Mouse (Mus musculus): ENCODE results near the gene Gsg1.

The Gsg1 gene

DNA sequence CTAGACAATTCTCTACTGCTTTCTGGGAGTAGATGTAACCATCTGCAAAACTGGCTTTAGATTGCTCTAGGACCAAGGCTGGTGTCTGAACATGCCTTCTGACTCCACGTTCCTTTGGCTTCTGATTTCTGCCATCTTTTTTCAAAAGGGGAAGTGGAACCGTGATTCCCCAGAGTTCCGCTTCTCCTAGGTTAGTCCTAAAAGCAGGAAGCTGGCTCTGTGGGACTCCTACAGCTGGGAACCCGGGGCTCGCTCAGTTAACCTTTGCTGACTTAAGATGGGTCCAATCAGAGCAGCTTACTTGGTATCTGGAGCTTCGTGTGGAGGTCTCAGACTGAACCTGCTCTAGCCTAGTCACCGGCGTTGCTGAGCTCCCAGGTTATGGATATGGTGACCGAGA is 7.0 kb upstream of the Gsg1 start:
- no peak for DNase-seq (ENCODE audit: low spot score in 2 of 2)

DNA sequence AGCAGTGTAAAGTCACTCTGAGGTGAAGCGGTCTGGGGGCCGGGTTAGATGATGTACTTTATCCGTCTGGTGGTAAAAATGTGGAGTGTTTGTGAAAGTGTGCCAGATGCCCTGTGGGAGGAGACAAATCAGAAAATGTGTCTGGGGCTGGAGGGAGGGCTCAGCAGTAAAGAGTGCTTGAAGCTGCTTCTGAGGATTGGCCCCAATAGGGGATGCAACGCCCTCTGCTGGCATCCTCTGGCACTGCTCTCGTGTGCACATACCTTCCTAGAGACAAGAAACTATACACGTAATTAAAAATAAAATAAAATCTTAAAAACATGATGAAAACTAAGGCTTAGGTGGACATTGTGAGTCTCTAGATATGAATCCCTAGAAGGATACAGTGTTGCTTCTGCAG is 6.3 kb upstream of the Gsg1 start:
- DNase-seq (ENCODE audit: low spot score in 2 of 2) = no peak

DNA sequence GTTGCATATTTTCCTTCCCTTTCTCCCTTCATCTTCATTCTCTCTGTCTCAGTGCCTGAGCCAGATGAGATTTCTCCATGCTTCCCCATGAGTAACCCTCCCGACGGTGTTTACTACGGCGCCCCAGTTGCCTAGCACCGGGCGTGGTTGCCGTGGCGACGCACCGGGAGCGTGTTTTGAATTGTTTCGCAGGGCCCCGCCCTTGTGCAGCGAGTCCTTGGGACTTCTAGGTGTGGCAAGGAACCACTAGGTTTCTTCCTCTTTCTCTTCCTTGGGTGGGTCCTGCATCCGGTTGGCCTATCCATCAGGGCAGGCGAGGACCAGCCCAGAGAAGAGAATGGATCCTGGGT is 1.4 kb downstream of the Gsg1 start:
- DNase-seq (ENCODE audit: low spot score in 2 of 2) = peak; percentile 49 to 74

DNA sequence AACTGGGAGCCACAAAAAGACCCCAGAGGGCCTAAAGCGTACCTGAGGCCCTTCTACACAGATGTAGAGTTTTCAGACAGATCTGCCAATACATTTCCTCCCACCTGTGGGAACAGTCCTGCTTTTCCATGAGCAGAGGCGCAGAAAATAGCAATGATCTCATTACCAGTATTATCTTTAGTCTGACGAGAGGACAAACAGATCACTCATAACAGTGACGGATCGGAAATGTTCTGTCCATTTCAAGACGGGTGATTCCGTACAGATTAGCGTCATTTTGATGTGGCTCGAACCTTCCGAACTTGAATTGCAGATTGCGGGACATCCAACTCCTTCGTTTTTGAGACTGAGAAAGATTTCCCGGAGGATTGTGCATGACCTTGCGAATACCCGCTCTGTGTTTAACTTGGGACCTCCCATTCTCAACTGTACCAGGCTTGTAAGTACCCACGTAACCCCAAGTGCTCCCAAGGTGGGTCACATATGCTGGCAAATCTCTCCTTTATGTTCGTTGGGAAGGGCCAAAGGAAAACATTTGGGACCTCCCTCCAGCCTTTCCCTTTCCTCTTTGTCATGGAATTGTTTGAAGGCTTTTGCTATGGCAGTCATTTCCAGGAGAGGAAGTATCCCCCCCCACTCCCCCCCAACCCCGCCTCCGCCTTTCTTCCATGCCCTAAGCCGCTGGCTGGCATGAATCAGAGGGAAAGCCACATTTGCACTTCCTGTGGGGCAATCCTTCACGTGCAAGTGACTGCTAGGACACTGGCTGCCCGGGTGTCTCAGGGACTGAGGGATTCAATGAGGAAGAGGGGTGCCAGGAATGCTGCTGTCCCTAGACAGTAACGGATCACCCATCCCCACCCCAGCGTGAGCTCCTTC is 2.1 kb downstream of the Gsg1 start:
- DNase-seq (ENCODE audit: low spot score in 2 of 2) = no peak

DNA sequence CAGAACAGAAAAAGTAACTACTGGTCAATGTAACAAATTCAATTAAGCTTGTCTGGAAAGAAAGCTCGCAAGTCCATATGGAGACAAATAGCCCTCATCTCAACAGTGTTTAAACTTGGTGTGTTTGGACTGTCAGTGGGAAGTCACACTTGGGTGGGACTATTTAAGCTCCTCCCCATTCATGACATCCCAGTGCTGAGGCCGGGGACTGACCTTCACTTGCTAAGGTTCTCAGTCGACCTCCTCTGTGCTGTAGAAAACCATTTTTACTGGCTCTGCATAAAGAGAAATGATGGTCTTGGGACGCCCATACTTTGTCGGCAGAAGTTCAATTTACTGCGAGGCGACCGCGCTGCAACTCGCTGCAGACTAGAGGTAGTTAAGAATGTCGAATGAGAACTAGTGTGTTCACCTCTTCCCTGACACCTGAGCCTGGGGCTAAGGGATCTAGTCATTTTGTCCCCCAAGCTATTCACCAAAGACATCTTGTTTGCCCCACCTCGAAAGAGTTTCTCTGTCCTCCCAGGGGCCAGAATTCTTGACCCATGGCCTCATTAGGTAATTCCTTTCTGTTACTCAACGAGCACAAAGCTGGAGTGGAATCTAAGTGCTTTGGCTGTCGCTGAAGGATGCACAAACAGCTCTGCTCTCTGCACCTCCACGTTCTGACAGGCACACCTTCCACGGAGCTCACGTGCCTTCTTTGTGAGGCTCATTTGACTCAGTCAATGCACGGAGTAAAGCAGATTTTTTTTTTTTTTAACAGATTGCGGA is 3.0 kb downstream of the Gsg1 start:
- DNase-seq (ENCODE audit: low spot score in 2 of 2) = no peak

DNA sequence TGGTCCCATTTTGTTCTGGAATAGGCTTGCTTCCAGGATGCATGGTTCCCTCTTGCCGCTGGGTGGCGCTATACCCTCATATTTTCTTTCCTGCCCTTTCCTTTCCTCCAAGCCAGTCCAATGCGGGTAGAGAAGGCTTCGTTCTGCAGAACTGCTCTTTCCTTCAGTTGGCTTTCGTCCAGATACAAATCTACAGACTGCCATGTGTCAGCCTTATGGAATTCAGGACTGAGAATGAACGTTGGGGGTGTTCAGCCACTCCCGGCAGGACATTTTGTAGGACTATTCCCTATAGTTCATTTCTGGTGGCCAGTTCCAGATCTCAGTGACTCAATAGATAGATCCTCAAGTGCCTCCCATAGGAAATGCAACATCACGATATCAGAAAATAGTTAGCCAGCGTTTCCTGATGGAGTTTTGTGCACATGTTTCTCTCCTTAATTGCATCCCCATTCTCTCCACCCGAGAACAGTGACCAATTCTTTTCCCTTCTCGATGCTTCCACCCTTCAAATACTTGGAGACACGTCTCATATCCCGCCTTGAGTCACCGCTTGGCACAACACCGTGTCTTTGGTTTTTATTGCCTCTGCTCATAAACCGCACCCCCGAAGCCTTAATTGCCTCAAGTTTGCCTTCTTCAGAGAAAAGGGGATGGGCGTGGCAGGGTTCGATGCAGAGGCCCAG is 4.2 kb downstream of the Gsg1 start:
- DNase-seq (ENCODE audit: low spot score in 2 of 2) = peak; percentile 36 to 82

DNA sequence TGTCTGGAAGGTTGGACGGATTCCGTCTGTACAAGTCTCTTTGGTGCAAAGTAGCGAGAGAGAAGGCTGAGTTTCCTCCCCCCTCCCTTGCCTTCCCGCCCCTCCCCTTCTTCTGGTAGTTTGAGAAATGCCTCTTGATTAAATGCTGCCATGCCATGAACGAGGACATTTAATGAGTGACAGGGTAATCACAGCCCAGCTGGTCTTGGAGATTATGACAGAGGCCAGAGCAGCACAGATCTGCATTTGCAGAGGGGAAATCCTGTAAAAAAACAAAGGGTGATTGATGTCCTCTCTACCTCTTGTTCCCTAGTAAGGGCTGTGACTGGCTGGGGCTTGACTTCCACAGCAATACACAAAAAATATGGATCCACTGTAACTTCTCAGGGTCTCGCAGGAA is 6.3 kb downstream of the Gsg1 start:
- no peak for DNase-seq (ENCODE audit: low spot score in 2 of 2)

DNA sequence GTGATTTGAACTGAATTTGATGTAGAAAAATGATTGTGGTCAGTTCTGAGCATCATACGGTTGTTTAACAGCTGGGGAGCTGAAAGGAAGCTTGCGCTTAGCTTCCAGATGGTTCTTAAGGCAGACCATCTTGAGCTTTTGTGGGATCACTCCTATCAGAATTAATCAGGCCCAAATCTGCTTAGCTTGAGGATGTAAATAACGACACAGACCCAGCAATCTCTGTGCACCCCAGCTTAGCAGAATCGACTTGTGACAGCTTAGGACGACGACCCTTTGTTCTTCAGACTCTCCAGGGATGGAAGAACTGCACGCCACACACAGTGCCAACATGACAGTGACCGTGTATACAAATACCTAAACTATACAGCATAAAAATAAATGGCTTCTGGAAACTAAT is 8.6 kb downstream of the Gsg1 start:
- DNase-seq (ENCODE audit: low spot score in 2 of 2) = no peak

DNA sequence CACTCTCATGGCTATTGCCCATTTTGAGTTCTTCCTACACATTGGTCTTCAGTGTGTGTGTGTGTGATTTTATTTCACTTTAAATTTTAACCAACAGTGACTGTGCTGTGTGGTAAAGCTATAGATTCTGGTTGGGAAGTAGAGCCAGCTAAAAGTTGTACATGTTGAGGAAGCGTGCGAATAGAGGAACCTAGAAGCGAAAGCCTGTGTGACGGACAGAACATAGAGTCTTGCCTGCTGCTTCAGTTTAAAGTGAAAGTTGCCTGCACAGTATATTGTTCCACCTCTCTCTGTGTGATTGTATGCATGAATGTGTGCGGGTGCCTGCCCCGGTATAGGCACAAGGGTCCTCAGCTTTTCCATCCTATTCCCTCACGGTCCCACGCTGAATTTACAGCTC is 13.8 kb downstream of the Gsg1 start:
- DNase-seq (ENCODE audit: low spot score in 2 of 2) = no peak

DNA sequence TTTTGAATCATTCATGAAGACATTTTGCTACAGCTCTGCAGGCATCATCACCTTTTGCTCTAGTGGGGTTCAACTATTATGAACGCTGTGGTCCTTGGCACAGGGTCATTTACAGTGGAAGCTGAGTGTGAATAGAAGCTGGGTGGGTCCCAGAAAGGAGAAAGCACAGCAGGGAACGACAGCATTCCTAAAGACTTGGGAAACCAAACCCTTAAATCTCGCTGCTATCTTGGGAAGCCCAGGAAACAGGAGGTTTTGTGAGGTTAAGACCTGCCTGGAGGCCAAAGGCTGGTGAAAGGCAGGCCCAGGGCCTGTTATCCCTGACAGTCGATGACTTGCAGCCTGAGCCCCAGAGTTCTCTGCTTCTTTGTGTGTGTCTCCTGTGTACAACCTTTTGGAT is 15.9 kb downstream of the Gsg1 start:
- no peak for DNase-seq (ENCODE audit: low spot score in 2 of 2)

DNA sequence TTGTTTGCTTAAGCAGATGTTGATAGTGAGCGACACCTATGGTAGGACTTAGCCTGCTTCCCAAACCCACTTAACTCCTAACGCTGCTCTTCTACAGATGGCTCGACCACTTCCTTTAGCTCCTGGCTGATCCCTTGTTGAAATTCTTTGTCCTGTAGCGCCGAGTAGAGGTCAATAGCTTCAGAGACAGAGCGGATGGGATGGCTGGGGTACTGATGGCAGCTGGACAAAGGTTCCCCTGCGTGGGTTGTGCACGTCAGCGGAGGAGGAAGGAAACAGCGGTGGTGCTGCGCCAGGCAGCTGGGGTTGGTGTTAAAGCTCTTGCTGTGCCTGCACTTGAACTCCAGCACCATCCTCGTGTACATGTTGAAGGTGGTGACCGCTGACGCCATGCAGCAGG is 16.8 kb downstream of the Gsg1 start:
- peak in 1 of 2 experiments; percentile 31 for DNase-seq (ENCODE audit: low spot score in 2 of 2)

DNA sequence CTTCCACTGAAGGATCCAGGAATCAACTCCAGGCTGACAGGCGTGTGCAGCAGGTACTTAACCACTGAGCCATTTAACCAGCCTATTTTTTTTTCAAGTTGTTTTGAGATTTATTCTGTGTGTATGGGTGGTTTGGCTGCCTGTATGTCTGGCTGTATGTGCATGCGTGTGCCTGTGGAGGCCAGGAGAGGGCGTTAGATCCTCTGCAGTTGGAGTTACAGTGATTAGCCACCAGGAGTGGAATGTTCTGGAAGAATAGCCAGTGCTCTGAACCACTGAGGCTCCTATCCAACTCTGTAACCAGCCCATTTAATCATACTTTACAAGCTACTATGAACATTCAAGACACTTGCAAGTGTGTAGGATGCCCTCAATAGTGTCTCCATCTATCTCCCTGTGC is 17.6 kb downstream of the Gsg1 start:
- no peak for DNase-seq (ENCODE audit: low spot score in 2 of 2)

DNA sequence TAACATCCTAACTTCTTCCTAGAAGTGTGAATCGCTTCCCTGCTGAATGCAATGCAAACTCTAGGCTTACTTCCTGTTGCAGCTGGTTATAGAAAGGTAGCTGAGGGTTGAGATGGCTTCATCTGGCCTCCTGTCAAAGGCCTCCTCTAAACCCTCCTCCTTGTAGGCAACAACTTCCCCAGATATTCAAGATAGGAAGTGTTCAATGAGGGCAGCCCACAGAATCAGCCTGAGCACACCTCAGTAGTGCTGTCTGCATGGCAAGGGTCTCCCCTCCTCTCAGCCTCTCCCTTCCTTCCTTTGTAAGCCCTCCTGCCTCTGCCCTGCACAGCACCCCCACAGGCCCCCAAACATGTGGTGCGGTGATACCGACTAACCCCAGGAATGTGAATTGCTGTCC is 18.4 kb downstream of the Gsg1 start:
- DNase-seq (ENCODE audit: low spot score in 2 of 2) = no peak

DNA sequence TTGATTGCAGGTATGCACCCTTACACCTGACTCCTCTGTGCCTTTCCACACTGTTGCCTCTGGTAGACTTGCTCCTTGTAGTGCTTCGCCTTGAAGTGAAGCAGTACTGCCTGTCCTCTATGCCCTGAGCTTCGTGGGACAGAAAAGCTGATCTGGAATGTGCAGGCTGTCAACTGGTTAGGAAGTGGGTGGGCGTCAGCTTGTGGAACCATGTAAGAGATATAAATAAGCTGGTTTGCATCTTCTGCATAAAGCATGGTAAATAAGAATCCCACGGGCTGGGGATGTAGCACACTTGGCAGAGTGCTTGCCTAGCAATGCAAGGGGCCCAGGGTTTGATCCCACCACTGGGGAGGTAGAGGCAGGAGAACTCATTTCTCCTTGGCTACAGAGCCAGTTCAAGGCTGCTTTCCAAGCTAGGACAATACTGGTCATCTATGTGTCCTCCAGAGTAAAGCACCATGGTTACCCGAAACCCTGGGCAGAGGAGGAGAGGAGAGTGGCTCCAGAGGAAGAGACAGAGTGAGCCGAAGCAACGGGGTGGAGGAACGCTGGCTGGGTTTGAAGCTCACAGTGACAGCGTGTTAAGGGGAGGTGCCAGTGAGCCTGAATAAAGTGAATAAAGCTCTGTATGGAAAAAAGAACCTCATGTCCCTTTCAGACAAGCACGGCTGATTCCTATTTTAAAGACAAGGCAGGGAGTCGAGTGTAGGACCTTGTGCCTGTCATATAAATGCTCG is 21.5 kb downstream of the Gsg1 start:
- DNase-seq (ENCODE audit: low spot score in 2 of 2) = no peak

DNA sequence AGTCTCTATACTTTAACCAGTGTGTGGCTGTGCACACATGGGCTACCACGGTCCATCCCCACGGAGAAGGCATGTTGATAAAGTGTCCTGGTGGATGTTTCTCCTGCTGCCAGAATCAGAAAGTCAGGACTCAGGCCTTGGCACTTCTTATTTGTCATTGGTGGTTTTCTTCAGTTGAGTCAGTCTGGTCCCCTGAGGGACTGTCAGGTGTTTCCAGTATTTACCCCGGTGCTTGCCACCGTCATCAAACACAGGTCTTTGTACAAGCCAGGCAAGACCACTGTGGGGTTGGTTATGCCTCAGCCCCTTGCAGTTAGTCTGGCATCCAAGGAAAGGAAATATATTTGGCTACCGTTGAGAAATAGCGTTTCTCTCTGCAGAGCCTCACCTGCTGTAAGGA is 23.6 kb downstream of the Gsg1 start:
- no peak for DNase-seq (ENCODE audit: low spot score in 2 of 2)

DNA sequence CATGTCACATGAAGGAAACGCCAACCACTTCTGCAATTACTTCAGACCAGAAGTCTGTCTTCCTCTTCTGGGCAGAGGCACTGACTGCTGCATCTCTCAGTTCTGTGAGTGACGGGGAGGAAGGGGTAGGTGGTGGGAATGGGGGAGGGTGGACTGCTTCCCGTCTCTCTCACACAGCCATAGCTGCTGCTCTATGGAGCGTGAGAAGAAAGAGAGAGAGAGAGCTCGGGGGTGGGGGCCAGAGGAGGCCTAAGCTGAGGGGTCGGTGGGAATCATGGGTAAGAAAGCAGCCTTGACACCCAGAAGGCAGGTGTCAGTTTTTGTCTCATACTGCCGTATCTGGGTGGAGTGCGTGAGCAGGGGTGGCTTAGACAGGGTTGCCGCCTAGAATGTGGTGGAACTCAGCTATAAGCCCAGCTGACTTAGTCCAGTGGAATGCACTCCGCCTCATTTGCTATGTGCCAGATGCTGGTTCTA is 25.6 kb downstream of the Gsg1 start:
- DNase-seq (ENCODE audit: low spot score in 2 of 2) = no peak

DNA sequence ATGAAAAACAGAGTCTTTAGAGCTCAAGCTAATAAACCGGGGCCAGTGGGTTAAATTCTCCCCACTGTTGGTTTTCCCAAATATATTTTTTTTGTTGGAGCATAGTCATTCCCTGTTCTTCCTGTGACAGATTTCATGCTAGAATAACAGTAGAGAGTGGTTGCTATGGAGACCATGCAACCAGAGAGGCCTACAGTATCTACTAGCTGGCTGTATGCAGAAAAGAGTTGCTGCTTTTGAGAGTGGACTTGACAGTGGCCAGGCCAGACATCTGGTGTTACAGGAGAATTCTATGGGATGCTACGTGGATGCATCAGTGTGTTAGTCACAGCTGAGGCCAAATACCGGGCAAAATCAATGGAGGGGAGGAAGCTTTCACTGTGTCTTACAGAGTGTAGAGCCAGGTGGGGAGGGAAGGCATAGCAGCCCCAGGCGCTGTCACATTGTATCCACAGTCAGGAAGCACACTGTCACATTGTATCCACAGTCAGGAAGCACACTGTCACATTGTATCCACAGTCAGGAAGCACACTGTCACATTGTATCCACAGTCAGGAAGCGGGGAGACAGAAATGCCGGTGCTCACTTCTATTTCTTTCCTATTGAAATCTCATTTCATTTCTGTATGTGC is 30.2 kb downstream of the Gsg1 start:
- no peak for DNase-seq (ENCODE audit: low spot score in 2 of 2)

DNA sequence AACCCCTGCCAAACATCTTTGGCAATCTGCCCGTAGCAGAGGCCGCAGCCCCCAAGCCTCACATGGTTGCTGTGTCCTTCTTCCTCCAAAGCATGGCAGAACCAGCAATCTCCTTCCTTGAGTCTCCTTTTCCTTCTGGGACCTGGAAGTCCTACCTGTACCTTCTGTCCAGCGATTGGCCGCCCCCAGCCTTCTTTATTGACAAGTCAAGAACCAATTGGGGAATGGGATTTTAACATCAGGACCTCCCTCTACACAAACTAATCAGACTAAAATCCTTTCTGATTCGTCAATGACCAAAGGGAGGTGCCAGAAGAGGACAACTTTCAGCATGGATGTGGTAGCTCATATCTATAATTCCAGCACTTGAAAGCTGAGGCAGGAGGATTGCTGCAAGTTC is 34.2 kb downstream of the Gsg1 start:
- DNase-seq (ENCODE audit: low spot score in 2 of 2) = no peak

DNA sequence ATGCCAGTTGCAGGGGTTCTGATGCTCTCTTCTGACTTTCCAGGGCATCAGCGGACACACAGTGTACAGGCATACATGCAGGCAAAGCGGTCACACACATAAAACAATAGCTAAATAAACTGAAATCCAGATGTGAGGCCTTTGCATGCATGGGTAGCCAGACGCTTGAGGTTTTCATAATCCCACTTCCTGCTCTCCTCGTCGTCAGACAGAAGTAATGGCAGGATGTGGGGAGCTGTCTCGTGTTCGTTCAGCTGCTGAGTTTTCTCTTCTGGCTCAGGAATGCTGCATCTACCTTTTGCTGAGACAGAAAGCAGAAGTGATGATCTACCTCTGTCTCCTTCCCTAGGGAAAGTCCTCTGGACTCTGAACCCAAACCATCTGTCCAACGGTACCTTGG is 35.8 kb downstream of the Gsg1 start:
- no peak for DNase-seq (ENCODE audit: low spot score in 2 of 2)

DNA sequence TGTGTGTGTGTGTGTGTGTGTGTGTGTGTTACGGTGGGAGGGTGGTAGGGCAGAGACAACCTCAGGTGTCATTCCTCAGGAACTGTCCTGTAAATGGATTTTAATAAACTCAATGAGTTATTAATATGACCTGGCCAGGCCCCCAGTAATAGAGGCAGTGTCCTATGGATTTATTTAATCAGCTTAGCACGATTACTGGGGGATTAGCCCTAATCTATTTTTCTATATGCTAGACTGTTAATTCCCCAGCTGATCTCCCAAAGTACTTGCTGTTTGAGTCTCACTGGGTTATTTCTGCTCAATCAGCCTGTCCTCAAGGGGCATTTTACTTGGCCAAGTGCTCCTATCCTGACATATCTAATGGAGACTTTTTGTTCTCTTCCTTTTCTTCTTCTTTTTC is 41.5 kb downstream of the Gsg1 start:
- DNase-seq (ENCODE audit: low spot score in 2 of 2) = no peak

DNA sequence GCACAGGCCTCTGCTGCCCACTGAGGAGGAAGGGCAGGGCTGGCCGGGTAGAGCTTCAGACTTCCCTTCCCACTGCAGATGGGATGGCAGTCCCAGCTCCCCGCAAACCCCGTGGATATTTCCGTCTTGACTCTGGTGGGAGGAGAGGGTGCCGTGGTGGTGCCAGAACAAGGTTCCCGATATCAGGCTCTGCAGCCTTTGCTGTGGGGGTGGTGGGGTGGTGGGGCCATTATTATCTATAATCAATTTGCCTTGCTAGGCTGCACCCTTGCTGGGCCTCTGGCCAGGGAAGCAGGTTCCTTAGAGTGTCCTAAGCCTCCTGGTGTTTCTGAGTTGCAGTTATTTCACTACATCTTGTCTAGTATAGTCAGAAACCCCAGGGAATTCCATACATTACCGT is 43.0 kb downstream of the Gsg1 start:
- DNase-seq (ENCODE audit: low spot score in 2 of 2) = no peak

Measured in spleen, postnatal 4 days (tissue).